Mouse (Mus musculus): ENCODE results near the gene Olfr342.

The Olfr342 gene

GRCm38 (mm10) chr2:36524698-36525097, at the start of gene Olfr342:
Gene Olfr342 (plus strand): TSS chr2:36524998.
- no peak for DNase-seq (ENCODE audit: extremely low read depth, insufficient read length, low spot score)

- DNase-seq (ENCODE audit: extremely low read depth, insufficient read length, low spot score) = no peak
Observed at GRCm38 (mm10) chr2:36482368-36482767, 42.4 kb upstream of the Olfr342 start, which contains the start of gene Olfr341. Gene Olfr341 (minus strand): TSS chr2:36482468.

- DNase-seq (ENCODE audit: extremely low read depth, insufficient read length, low spot score) = no peak
Observed at GRCm38 (mm10) chr2:36565156-36565555, 40.4 kb downstream of the Olfr342 start.

GRCm38 (mm10) chr2:36566362-36566761, 41.6 kb downstream of the Olfr342 start, which contains the start of gene Olfr344:
Gene Olfr344 (plus strand): TSS chr2:36566662.
- DNase-seq (ENCODE audit: extremely low read depth, insufficient read length, low spot score) = no peak

- DNase-seq (ENCODE audit: extremely low read depth, insufficient read length, low spot score) = no peak
Observed at GRCm38 (mm10) chr2:36567022-36567421, 42.2 kb downstream of the Olfr342 start.

GRCm38 (mm10) chr2:36567845-36568244, 43.0 kb downstream of the Olfr342 start:
- no peak for DNase-seq (ENCODE audit: extremely low read depth, insufficient read length, low spot score)
